Mouse (Mus musculus) testis, adult 2 months (tissue): ENCODE measurements at regions not wholly inside any gene's neighbourhood (a gene's known extent, or its start where the extent isn't known, plus 50 kb on each side); places are given as distances from the start of the nearest gene placed in this dataset.

Source experiments
- CTCF ChIP-seq: fragments of 200-500 bp; IDR thresholded peaks from 2 replicates; pipeline ENCODE4 v1.5.1; 2012; ENCODE audit warnings: low read depth, mild to moderate bottlenecking, inconsistent platforms, low read length, moderate library complexity; ENCODE audit not compliant: control insufficient read depth, insufficient read depth, insufficient replicate concordance
- POLR2A ChIP-seq: fragments of 200-500 bp; IDR thresholded peaks from 2 replicates; pipeline ENCODE4 v1.6.1; 2012; ENCODE audit warnings: low read depth, mild to moderate bottlenecking, inconsistent platforms, low read length, moderate library complexity; ENCODE audit not compliant: control insufficient read depth

DNA sequence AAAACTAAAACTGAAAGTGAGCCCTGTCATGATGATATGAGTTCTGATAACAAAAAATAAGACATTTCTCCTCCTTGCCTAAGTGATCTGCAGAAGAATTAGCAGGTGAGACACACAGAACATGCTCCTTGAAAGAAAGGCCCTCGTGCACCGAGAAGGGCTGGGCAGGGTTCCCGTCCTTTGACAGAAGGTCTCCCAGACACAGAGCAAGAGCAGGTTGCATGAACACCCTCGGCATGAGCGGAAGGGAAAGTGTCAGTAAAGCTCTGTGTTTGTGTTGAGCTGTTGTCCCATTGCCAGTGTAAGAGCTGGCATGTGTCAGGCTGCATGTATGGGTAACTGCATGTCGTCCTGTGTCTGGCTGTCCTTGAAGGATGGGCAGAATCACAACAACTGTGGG is 144.6 kb upstream of the Sash1 start:
- TF ChIP-seq POLR2A, result no peak
- no peak for TF ChIP-seq CTCF
